Mouse (Mus musculus) midbrain, embryonic 16.5 days (tissue): ENCODE data around the gene Cdk17. TPM values are rescaled to one million over a fixed set of nuclear protein-coding genes. Genes with fewer than 3 reads are reported as not detected.

ENCODE experiments used
- ATAC-seq: fragments of 200-750 bp; cut with Nextera tagmentation; 2 replicates; pipeline ENCODE4 v1.8.0; 2017; ENCODE audit warnings: moderate TSS enrichment
- H3K27ac ChIP-seq: fragments of 300-500 bp; sonication (generic); 2 replicates; pipeline ENCODE4 v1.5.1; 2014; ENCODE audit warnings: mild to moderate bottlenecking, low read length, mixed read lengths
- H3K27me3 ChIP-seq: fragments of 300-500 bp; sonication (generic); 2 replicates; pipeline ENCODE4 v1.6.1; 2014; ENCODE audit warnings: low read depth, low read length, mixed read lengths; ENCODE audit not compliant: control insufficient read depth, insufficient read depth
- H3K36me3 ChIP-seq: fragments of 300-500 bp; sonication (generic); 2 replicates; pipeline ENCODE4 v1.6.1; 2014; ENCODE audit warnings: mild to moderate bottlenecking, low read length, moderate library complexity, mixed read lengths; ENCODE audit not compliant: control insufficient read depth, insufficient read depth
- H3K4me1 ChIP-seq: fragments of 300-500 bp; sonication (generic); 2 replicates; pipeline ENCODE4 v1.6.1; 2014; ENCODE audit warnings: mild to moderate bottlenecking, low read length, mixed read lengths; ENCODE audit not compliant: control insufficient read depth, insufficient read depth
- H3K4me2 ChIP-seq: fragments of 300-500 bp; sonication (generic); 2 replicates; pipeline ENCODE4 v1.6.1; 2014; ENCODE audit warnings: mild to moderate bottlenecking, low read length, mixed read lengths
- H3K4me3 ChIP-seq: fragments of 300-500 bp; sonication (generic); 2 replicates; pipeline ENCODE4 v1.5.1; 2014; ENCODE audit warnings: low read depth, mild to moderate bottlenecking, low read length, moderate library complexity, mixed read lengths
- H3K9ac ChIP-seq: fragments of 300-500 bp; sonication (generic); 2 replicates; pipeline ENCODE4 v1.6.1; 2014; ENCODE audit warnings: low read depth, low read length, mixed read lengths
- H3K9me3 ChIP-seq: fragments of 300-500 bp; sonication (generic); replicated peaks from 2 replicates; pipeline ENCODE4 v1.6.1; 2014; ENCODE audit warnings: mild to moderate bottlenecking, low read length, mixed read lengths; ENCODE audit not compliant: control insufficient read depth, poor library complexity, severe bottlenecking
- WGBS: fragments of 180-500 bp; shearing (Covaris S2); extraction: QIAGEN DNeasy Blood & Tissue Kit; methylation state at CpG from one replicate; pipeline ENCODE4 v1.1.7; 2014; 5-methylcytosine and 5-hydroxymethylcytosine counted together
- polyA plus RNA-seq: library from polyadenylated mRNA; unstranded; fragments of >200 nt; fragmentation: Nextera tagmentation; extraction: Ambion mirVana; gene quantifications from 2 replicates; pipeline ENCODE4 v1.2.1, GENCODE M21; 2015

Cdk17 gene
- polyA plus RNA-seq, 1 experiment from 2014 or later, result 39.5 TPM

- Histone ChIP-seq H3K4me3 (no peak overlapping the region), H3K27me3 (no peaks in the 10 kb centered on the region), H3K27ac (no peak overlapping the region), H3K9me3 (no peaks in the 10 kb centered on the region), H3K9ac (no peak overlapping the region), H3K4me2 (no peak overlapping the region), H3K36me3 (peaks cover 3% of the 10 kb centered on the region), H3K4me1 (0 out of 2 replicates have a peak, but pooled peaks cover 2% of the 10 kb centered on the region)
- ATAC-seq, result no peak
- 90% methylated on average over 10 of the region's 10 CpGs for whole genome bisulfite sequencing
These were observed 83.6 kb downstream of the Cdk17 start for GRCm38 (mm10) chr10:93244209-93244705.

- H3K36me3 ChIP-seq, result no peaks in the 10 kb centered on the region
- H3K27me3 ChIP-seq, result no peaks in the 10 kb centered on the region
- 97% methylated on average over 7 of the region's 7 CpGs for WGBS
- H3K4me2 ChIP-seq, result no peak overlapping the region
- no peaks in the 10 kb centered on the region for H3K9me3 ChIP-seq
- H3K4me1 ChIP-seq, result peaks cover 5% of the 10 kb centered on the region; the same call in 1 of the 2 replicates
- H3K4me3 ChIP-seq, result no peak overlapping the region
- no peak overlapping the region for H3K9ac ChIP-seq
- H3K27ac ChIP-seq, result no peak overlapping the region
- no peak for ATAC-seq
These were observed 85.7 kb downstream of the Cdk17 start for GRCm38 (mm10) chr10:93246185-93246920.

GRCm38 (mm10) chr10:93247422-93247821 lies 86.7 kb downstream of the Cdk17 start:
- H3K36me3 ChIP-seq, result no peaks in the 10 kb centered on the region
- ATAC-seq, result no peak
- no peak overlapping the region for H3K27ac ChIP-seq
- no peaks in the 10 kb centered on the region for H3K9me3 ChIP-seq
- WGBS, result 89% methylated on average over 12 of the region's 12 CpGs
- H3K27me3 ChIP-seq, result no peaks in the 10 kb centered on the region
- H3K4me3 ChIP-seq, result no peak overlapping the region
- no peak overlapping the region for H3K9ac ChIP-seq
- peaks cover 5% of the 10 kb centered on the region; the same call in 1 of the 2 replicates for H3K4me1 ChIP-seq
- no peak overlapping the region for H3K4me2 ChIP-seq

GRCm38 (mm10) chr10:93247902-93248301 lies 87.2 kb downstream of the Cdk17 start:
- Histone ChIP-seq H3K9ac (no peak overlapping the region), H3K4me2 (no peak overlapping the region), H3K27ac (no peak overlapping the region), H3K4me1 (peaks cover 5% of the 10 kb centered on the region; the same call in 1 of the 2 replicates), H3K36me3 (no peaks in the 10 kb centered on the region), H3K9me3 (no peaks in the 10 kb centered on the region), H3K4me3 (no peak overlapping the region), H3K27me3 (no peaks in the 10 kb centered on the region)
- ATAC-seq, result no peak
- 59% methylated on average over 6 of the region's 6 CpGs for WGBS

GRCm38 (mm10) chr10:93248416-93248815 lies 87.7 kb downstream of the Cdk17 start:
- WGBS, result 70% methylated on average over 8 of the region's 8 CpGs
- Histone ChIP-seq H3K4me3 (no peak overlapping the region), H3K27ac (no peak overlapping the region; the same call in 1 of the 2 replicates), H3K27me3 (no peaks in the 10 kb centered on the region), H3K9me3 (no peaks in the 10 kb centered on the region), H3K4me2 (no peak overlapping the region), H3K4me1 (peaks cover 5% of the 10 kb centered on the region; the same call in 1 of the 2 replicates), H3K9ac (no peak overlapping the region), H3K36me3 (no peaks in the 10 kb centered on the region)
- ATAC-seq, result no peak

- no peak for ATAC-seq
These were observed 89.2 kb downstream of the Cdk17 start for GRCm38 (mm10) chr10:93249901-93250300.

GRCm38 (mm10) chr10:93250436-93251317 lies 90.0 kb downstream of the Cdk17 start:
- no peak overlapping the region for H3K9ac ChIP-seq
- H3K4me1 ChIP-seq, result peaks cover 12% of the 10 kb centered on the region
- H3K4me3 ChIP-seq, result no peak overlapping the region
- no peaks in the 10 kb centered on the region for H3K36me3 ChIP-seq
- H3K27ac ChIP-seq, result no peak overlapping the region
- ATAC-seq, result 0 out of 2 replicates have a peak, but pooled peaks have one; percentile 34
- WGBS, result 69% methylated on average over 24 of the region's 24 CpGs
- H3K4me2 ChIP-seq, result no peak overlapping the region
- no peaks in the 10 kb centered on the region for H3K9me3 ChIP-seq
- no peaks in the 10 kb centered on the region for H3K27me3 ChIP-seq

More at GRCm38 (mm10) chr10:93249901-93250300, 89.2 kb downstream of the Cdk17 start:
- H3K27me3 ChIP-seq, result no peaks in the 10 kb centered on the region
- H3K4me2 ChIP-seq, result no peak overlapping the region
- H3K36me3 ChIP-seq, result no peaks in the 10 kb centered on the region
- no peaks in the 10 kb centered on the region for H3K9me3 ChIP-seq
- no peak overlapping the region for H3K9ac ChIP-seq
- H3K4me1 ChIP-seq, result peaks cover 5% of the 10 kb centered on the region; the same call in 1 of the 2 replicates
- WGBS, result 61% methylated on average over 7 of the region's 7 CpGs
- no peak overlapping the region; the same call in 1 of the 2 replicates for H3K27ac ChIP-seq
- H3K4me3 ChIP-seq, result no peak overlapping the region

- no peak overlapping the region for H3K27ac ChIP-seq
- 92% methylated on average over 8 of the region's 8 CpGs for WGBS
- no peak for ATAC-seq
These were observed 90.8 kb downstream of the Cdk17 start for GRCm38 (mm10) chr10:93251426-93251825.

More at GRCm38 (mm10) chr10:93251426-93251825, 90.8 kb downstream of the Cdk17 start:
- Histone ChIP-seq H3K4me2 (no peak overlapping the region), H3K4me1 (peaks cover 12% of the 10 kb centered on the region), H3K36me3 (no peaks in the 10 kb centered on the region), H3K4me3 (no peak overlapping the region), H3K9ac (no peak overlapping the region), H3K27me3 (no peaks in the 10 kb centered on the region), H3K9me3 (no peaks in the 10 kb centered on the region)
